Mouse (Mus musculus): ENCODE results near the gene Adh4.

DNA sequence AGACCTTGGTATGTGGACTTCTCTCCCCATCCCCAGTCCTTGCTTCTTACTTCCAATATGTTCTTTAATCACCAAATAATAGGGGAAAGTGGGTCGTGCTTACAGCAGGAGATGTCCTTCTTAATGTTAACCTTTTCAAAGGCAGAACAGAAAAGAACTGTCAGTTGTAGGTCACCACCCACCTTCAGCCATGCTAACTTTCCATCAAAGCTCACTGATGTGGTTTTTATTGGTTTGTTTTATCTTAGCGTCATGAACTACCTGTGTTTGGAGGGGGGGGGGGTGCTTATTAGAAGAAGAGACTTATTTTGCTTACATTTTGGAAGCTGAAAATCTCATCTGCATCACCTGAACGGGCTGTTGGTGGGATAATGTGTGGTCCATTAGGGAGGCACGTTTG, 9.0 kb downstream of the Adh4 start:
- TF ChIP-seq POLR2A (IDR thresholded peaks at IDR 0.05; ENCODE audit: low read depth, low read length) = no peak
- no peak for TF ChIP-seq MAFK (IDR thresholded peaks at IDR 0.05; ENCODE audit: insufficient replicate concordance, low read length)
- TF ChIP-seq USF1 (IDR thresholded peaks at IDR 0.05; ENCODE audit: low read depth, low read length) = no peak
- no peak for TF ChIP-seq HCFC1 (IDR thresholded peaks at IDR 0.05; ENCODE audit: low read depth, low read length)

Data from CH12.LX (cell line).